Mouse (Mus musculus) kidney, embryonic 14.5 days (tissue): Measurements from ENCODE around the gene Atf7. TPM values are rescaled to one million over a fixed set of nuclear protein-coding genes. Genes with fewer than 3 reads are reported as not detected.

Source experiments
- ATAC-seq: fragments of 200-750 bp; cut with Nextera tagmentation; 2 replicates; pipeline ENCODE4 v1.8.0; 2017; ENCODE audit warnings: moderate number of reproducible peaks, mild to moderate bottlenecking, moderate TSS enrichment, moderate library complexity; ENCODE audit not compliant: low FRiP score, low TSS enrichment
- H3K27ac ChIP-seq: fragments of 300-500 bp; sonication (generic); 2 replicates; pipeline ENCODE4 v1.5.1; 2014; ENCODE audit warnings: low read depth, mild to moderate bottlenecking, low read length, moderate library complexity, mixed read lengths
- H3K27me3 ChIP-seq: fragments of 300-500 bp; sonication (generic); 2 replicates; pipeline ENCODE4 v1.6.1; 2014; ENCODE audit warnings: mild to moderate bottlenecking, low read length; ENCODE audit not compliant: control insufficient read depth, insufficient read depth
- H3K36me3 ChIP-seq: fragments of 300-500 bp; sonication (generic); 2 replicates; pipeline ENCODE4 v1.6.1; 2014; ENCODE audit warnings: low read length, mixed read lengths; ENCODE audit not compliant: control insufficient read depth, insufficient read depth
- H3K4me1 ChIP-seq: fragments of 300-500 bp; sonication (generic); 2 replicates; pipeline ENCODE4 v1.6.1; 2014; ENCODE audit warnings: low read length, mixed read lengths; ENCODE audit not compliant: control insufficient read depth, insufficient read depth
- H3K4me2 ChIP-seq: fragments of 300-500 bp; sonication (generic); replicated peaks from 2 replicates; pipeline ENCODE4 v1.6.1; 2014; ENCODE audit warnings: low read depth, mild to moderate bottlenecking, low read length
- H3K4me3 ChIP-seq: fragments of 300-500 bp; sonication (generic); 2 replicates; pipeline ENCODE4 v1.5.1; 2014; ENCODE audit warnings: mild to moderate bottlenecking, low read length
- H3K9ac ChIP-seq: fragments of 300-500 bp; sonication (generic); 2 replicates; pipeline ENCODE4 v1.6.1; 2014; ENCODE audit warnings: low read depth, mild to moderate bottlenecking, low read length, moderate library complexity
- H3K9me3 ChIP-seq: fragments of 300-500 bp; sonication (generic); 2 replicates; pipeline ENCODE4 v1.6.1; 2016; ENCODE audit warnings: low read length; ENCODE audit not compliant: control insufficient read depth
- WGBS: fragments of 180-500 bp; shearing (Covaris S2); extraction: QIAGEN DNeasy Blood & Tissue Kit; methylation state at CpG from one replicate; pipeline ENCODE4 v1.1.7; 2014; 5-methylcytosine and 5-hydroxymethylcytosine counted together
- polyA plus RNA-seq: library from polyadenylated mRNA; unstranded; fragments of >200 nt; fragmentation: Nextera tagmentation; extraction: Ambion mirVana; gene quantifications from 2 replicates; pipeline ENCODE4 v1.2.1, GENCODE M21; 2014

Gene Atf7
- polyA plus RNA-seq, 1 experiment from 2014 or later = 30.5 TPM

- H3K36me3 ChIP-seq = peaks cover 72% of the 10 kb centered on the region
- 90% methylated on average over 9 of the region's 9 CpGs for WGBS
Observed at GRCm38 (mm10) chr15:102503924-102504782, 121.1 kb downstream of the Atf7 start.

GRCm38 (mm10) chr15:102503447-102503846 is 121.8 kb downstream of the Atf7 start, which contains the start of gene Gm10337:
Gene Gm10337, plus strand, starts transcription at chr15:102503722.
- 96% methylated on average over 1 of the region's 1 CpGs for WGBS
- peaks cover 74% of the 10 kb centered on the region for H3K36me3 ChIP-seq
- no peaks in the 10 kb centered on the region for H3K9me3 ChIP-seq
- no peak within 1 kb of the TSS for H3K4me2 ChIP-seq
- no peak for ATAC-seq
- H3K9ac ChIP-seq = no peak within 1 kb of the TSS
- H3K27ac ChIP-seq = no peak within 1 kb of the TSS
- no peak within 1 kb of the TSS for H3K4me3 ChIP-seq
- 0 out of 2 replicates have a peak, but pooled peaks cover 3% of the 10 kb centered on the region for H3K4me1 ChIP-seq
- H3K27me3 ChIP-seq = no peaks in the 10 kb centered on the region

More at GRCm38 (mm10) chr15:102503924-102504782, 121.1 kb downstream of the Atf7 start:
- Histone ChIP-seq H3K4me3 (no peak overlapping the region), H3K9me3 (no peaks in the 10 kb centered on the region), H3K4me2 (no peak overlapping the region), H3K27ac (no peak overlapping the region), H3K4me1 (0 out of 2 replicates have a peak, but pooled peaks cover 3% of the 10 kb centered on the region), H3K27me3 (no peaks in the 10 kb centered on the region), H3K9ac (no peak overlapping the region)
- peak; percentile 25; the same call in 1 of the 2 replicates for ATAC-seq

- Histone ChIP-seq H3K9ac (no peak overlapping the region), H3K36me3 (peaks cover 79% of the 10 kb centered on the region), H3K4me1 (0 out of 2 replicates have a peak, but pooled peaks cover 3% of the 10 kb centered on the region), H3K27ac (no peak overlapping the region), H3K4me3 (no peak overlapping the region), H3K9me3 (no peaks in the 10 kb centered on the region), H3K4me2 (no peak overlapping the region), H3K27me3 (no peaks in the 10 kb centered on the region)
- WGBS = 67% methylated on average over 9 of the region's 9 CpGs
- ATAC-seq = no peak
Observed at GRCm38 (mm10) chr15:102502254-102502840, 122.9 kb downstream of the Atf7 start.

GRCm38 (mm10) chr15:102501084-102501814 is 124.0 kb downstream of the Atf7 start:
- no peak for ATAC-seq

GRCm38 (mm10) chr15:102500479-102500878 is 124.8 kb downstream of the Atf7 start:
- H3K9me3 ChIP-seq = no peaks in the 10 kb centered on the region
- no peak for ATAC-seq
- H3K9ac ChIP-seq = no peak overlapping the region
- H3K27me3 ChIP-seq = no peaks in the 10 kb centered on the region
- H3K36me3 ChIP-seq = peaks cover 97% of the 10 kb centered on the region
- 92% methylated on average over 5 of the region's 5 CpGs for WGBS
- H3K4me3 ChIP-seq = no peak overlapping the region
- H3K4me1 ChIP-seq = no peaks in the 10 kb centered on the region
- H3K4me2 ChIP-seq = no peak overlapping the region
- no peak overlapping the region for H3K27ac ChIP-seq

More at GRCm38 (mm10) chr15:102501084-102501814, 124.0 kb downstream of the Atf7 start:
- H3K4me3 ChIP-seq = no peak overlapping the region
- no peaks in the 10 kb centered on the region for H3K27me3 ChIP-seq
- H3K9ac ChIP-seq = no peak overlapping the region
- H3K4me1 ChIP-seq = 0 out of 2 replicates have a peak, but pooled peaks cover 3% of the 10 kb centered on the region
- H3K36me3 ChIP-seq = peaks cover 90% of the 10 kb centered on the region
- no peak overlapping the region for H3K4me2 ChIP-seq
- H3K9me3 ChIP-seq = no peaks in the 10 kb centered on the region
- no peak overlapping the region for H3K27ac ChIP-seq
- 83% methylated on average over 19 of the region's 19 CpGs for WGBS

- H3K4me1 ChIP-seq = no peaks in the 10 kb centered on the region
- no peak overlapping the region for H3K27ac ChIP-seq
- H3K4me2 ChIP-seq = no peak overlapping the region
- no peak overlapping the region for H3K9ac ChIP-seq
- H3K36me3 ChIP-seq = peaks cover 100% of the 10 kb centered on the region
- ATAC-seq = no peak
- no peak overlapping the region for H3K4me3 ChIP-seq
- WGBS = 88% methylated on average over 6 of the region's 6 CpGs
- H3K9me3 ChIP-seq = no peaks in the 10 kb centered on the region
- no peaks in the 10 kb centered on the region for H3K27me3 ChIP-seq
Observed at GRCm38 (mm10) chr15:102499851-102500250, 125.4 kb downstream of the Atf7 start.

GRCm38 (mm10) chr15:102499370-102499769 is 125.9 kb downstream of the Atf7 start:
- Histone ChIP-seq H3K4me1 (no peaks in the 10 kb centered on the region), H3K4me2 (no peak overlapping the region), H3K27me3 (no peaks in the 10 kb centered on the region), H3K9ac (no peak overlapping the region), H3K36me3 (peaks cover 100% of the 10 kb centered on the region), H3K4me3 (no peak overlapping the region), H3K27ac (no peak overlapping the region), H3K9me3 (no peaks in the 10 kb centered on the region)
- WGBS = 69% methylated on average over 3 of the region's 3 CpGs
- no peak for ATAC-seq

- Histone ChIP-seq H3K9ac (no peak overlapping the region), H3K4me3 (no peak overlapping the region), H3K27me3 (no peaks in the 10 kb centered on the region), H3K36me3 (peaks cover 100% of the 10 kb centered on the region), H3K4me2 (no peak overlapping the region), H3K4me1 (no peaks in the 10 kb centered on the region), H3K9me3 (no peaks in the 10 kb centered on the region), H3K27ac (no peak overlapping the region)
- WGBS = 91% methylated on average over 3 of the region's 3 CpGs
- ATAC-seq = no peak
Observed at GRCm38 (mm10) chr15:102498322-102498721, 126.9 kb downstream of the Atf7 start.
